Mouse (Mus musculus) right cerebral cortex, postnatal 4 days (tissue): ENCODE data around the gene Acot11.
"Not testable (repeated sequence)": the region's sequence is repeated elsewhere in the genome, so short reads cannot be mapped to it uniquely, and the experiment has no call there.

Experiments used
- DNase-seq: peaks from one replicate; pipeline ENCODE4 v3.0.0-alpha.2; 2022

Gene Acot11

GRCm38 (mm10) chr4:106775767-106776166 lies 29.0 kb downstream of the Acot11 start:
- not testable (repeated sequence) for DNase-seq

GRCm38 (mm10) chr4:106772558-106772957 lies 32.2 kb downstream of the Acot11 start:
- DNase-seq: no peak

- no peak for DNase-seq
Observed at GRCm38 (mm10) chr4:106769306-106769705, 35.5 kb downstream of the Acot11 start.

- no peak for DNase-seq
Observed at GRCm38 (mm10) chr4:106764166-106764565, 40.6 kb downstream of the Acot11 start.

- DNase-seq: no peak
Observed at GRCm38 (mm10) chr4:106751726-106752125, 53.1 kb downstream of the Acot11 start.

- DNase-seq: peak; percentile 73
Observed at GRCm38 (mm10) chr4:106749699-106750098, 55.1 kb downstream of the Acot11 start.

- no peak for DNase-seq
Observed at GRCm38 (mm10) chr4:106747001-106747580, 57.7 kb downstream of the Acot11 start.

- DNase-seq: no peak
Observed at GRCm38 (mm10) chr4:106745862-106746261, 58.9 kb downstream of the Acot11 start.

- no peak for DNase-seq
Observed at GRCm38 (mm10) chr4:106737904-106738303, 66.9 kb downstream of the Acot11 start.

GRCm38 (mm10) chr4:106736884-106737283 lies 67.9 kb downstream of the Acot11 start:
- not testable (repeated sequence) for DNase-seq

- no peak for DNase-seq
Observed at GRCm38 (mm10) chr4:106733636-106734035, 71.2 kb downstream of the Acot11 start, which contains the start of gene Fam151a. Gene Fam151a (plus strand): TSS chr4:106733889.

GRCm38 (mm10) chr4:106730814-106731213 lies 74.0 kb downstream of the Acot11 start, which contains the start of gene Mroh7:
Gene Mroh7 (minus strand): TSS chr4:106730925.
- DNase-seq: no peak

GRCm38 (mm10) chr4:106720631-106721030 lies 84.2 kb downstream of the Acot11 start:
- DNase-seq: no peak

GRCm38 (mm10) chr4:106713622-106714021 lies 91.2 kb downstream of the Acot11 start:
- DNase-seq: no peak

GRCm38 (mm10) chr4:106708408-106708807 lies 96.4 kb downstream of the Acot11 start:
- DNase-seq: peak; percentile 96

GRCm38 (mm10) chr4:106707957-106708356 lies 96.8 kb downstream of the Acot11 start:
- no peak for DNase-seq

- no peak for DNase-seq
Observed at GRCm38 (mm10) chr4:106705096-106705665, 99.6 kb downstream of the Acot11 start.

- DNase-seq: peak; percentile 40
Observed at GRCm38 (mm10) chr4:106704416-106704815, 100.4 kb downstream of the Acot11 start.

GRCm38 (mm10) chr4:106703956-106704355 lies 100.8 kb downstream of the Acot11 start:
- DNase-seq: no peak

GRCm38 (mm10) chr4:106700798-106701197 lies 104.0 kb downstream of the Acot11 start:
- no peak for DNase-seq

- DNase-seq: no peak
Observed at GRCm38 (mm10) chr4:106699989-106700388, 104.8 kb downstream of the Acot11 start.
